Mouse (Mus musculus) neural tube, embryonic 13.5 days (tissue): Measurements from ENCODE around the gene Cygb. TPM values are rescaled to one million over a fixed set of nuclear protein-coding genes. Genes with fewer than 3 reads are reported as not detected.
A peak's percentile ranks its signal among the peaks of the same experiment; 100 is the strongest.
"Not testable (repeated sequence)": the region's sequence is repeated elsewhere in the genome, so short reads cannot be mapped to it uniquely, and the experiment has no call there.

ENCODE experiments used
- ATAC-seq: fragments of 200-750 bp; cut with Nextera tagmentation; 2 replicates; pipeline ENCODE4 v1.8.0; 2017; ENCODE audit warnings: low read depth, mild to moderate bottlenecking, moderate TSS enrichment, moderate library complexity
- H3K27ac ChIP-seq: fragments of 300-500 bp; sonication (generic); replicated peaks from 2 replicates; pipeline ENCODE4 v1.5.1; 2015; ENCODE audit warnings: moderate library complexity, mild to moderate bottlenecking, inconsistent platforms
- H3K27me3 ChIP-seq: fragments of 300-500 bp; sonication (generic); 2 replicates; pipeline ENCODE4 v1.6.1; 2015; ENCODE audit warnings: mild to moderate bottlenecking, inconsistent platforms
- H3K36me3 ChIP-seq: fragments of 300-500 bp; sonication (generic); 2 replicates; pipeline ENCODE4 v1.6.1; 2015; ENCODE audit warnings: mild to moderate bottlenecking, inconsistent platforms
- H3K4me1 ChIP-seq: fragments of 300-500 bp; sonication (generic); replicated peaks from 2 replicates; pipeline ENCODE4 v1.6.1; 2015; ENCODE audit warnings: inconsistent platforms
- H3K4me2 ChIP-seq: fragments of 300-500 bp; sonication (generic); 2 replicates; pipeline ENCODE4 v1.6.1; 2015; ENCODE audit warnings: inconsistent platforms, mild to moderate bottlenecking, moderate library complexity
- H3K4me3 ChIP-seq: fragments of 300-500 bp; sonication (generic); 2 replicates; pipeline ENCODE4 v1.5.1; 2015; ENCODE audit warnings: mild to moderate bottlenecking, inconsistent platforms
- H3K9ac ChIP-seq: fragments of 300-500 bp; sonication (generic); 2 replicates; pipeline ENCODE4 v1.6.1; 2015; ENCODE audit warnings: moderate library complexity, mild to moderate bottlenecking, inconsistent platforms
- H3K9me3 ChIP-seq: fragments of 300-500 bp; sonication (generic); 2 replicates; pipeline ENCODE4 v1.6.1; 2016; ENCODE audit warnings: inconsistent platforms
- WGBS: fragments of 180-500 bp; shearing (Covaris S2); methylation state at CpG from one replicate; pipeline ENCODE4 v1.1.7; 2015; 5-methylcytosine and 5-hydroxymethylcytosine counted together
- polyA plus RNA-seq: library from polyadenylated mRNA; unstranded; fragments of >200 nt; fragmentation: Nextera tagmentation; extraction: Ambion mirVana; gene quantifications from 2 replicates; pipeline ENCODE4 v1.2.1, GENCODE M21; 2015

Cygb gene
- polyA plus RNA-seq, 1 experiment from 2014 or later = 17.2 TPM

DNA sequence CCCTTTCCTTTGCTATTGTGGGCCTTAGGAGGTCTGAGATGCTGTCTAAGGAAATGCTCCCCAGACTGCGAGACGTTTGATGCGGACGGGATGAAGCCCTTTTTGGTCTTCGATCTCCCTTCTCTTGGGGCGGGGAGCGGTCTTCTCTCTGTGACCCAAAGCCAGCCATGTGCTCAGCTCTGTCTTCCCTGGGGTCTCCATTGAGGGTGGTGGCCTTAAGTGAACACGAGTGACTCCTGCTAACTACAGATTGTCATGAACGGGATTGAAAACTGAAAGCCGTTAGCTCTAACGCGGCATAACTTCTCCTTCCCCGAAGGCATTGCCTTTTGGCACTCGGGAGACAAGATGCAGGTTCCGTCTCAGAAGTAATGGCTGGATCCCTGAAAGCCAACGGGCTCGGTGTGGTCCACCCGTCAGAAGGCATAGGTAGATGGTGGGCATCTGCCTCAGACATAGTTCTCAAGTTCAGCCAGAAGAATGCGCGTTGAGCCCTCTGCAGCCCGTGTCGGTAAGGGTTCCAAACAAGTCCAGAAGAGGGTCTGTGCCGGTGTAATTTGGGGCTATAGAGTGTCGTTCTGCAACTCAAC is 17.8 kb upstream of the Cygb start:
- Histone ChIP-seq H3K4me3 (peak overlapping the region; percentile 91), H3K9ac (peak overlapping the region; percentile 93), H3K27me3 (no peaks in the 10 kb centered on the region), H3K27ac (peak overlapping the region; percentile 62), H3K4me2 (peak overlapping the region; percentile 90), H3K4me1 (peaks cover 60% of the 10 kb centered on the region), H3K36me3 (peaks cover 40% of the 10 kb centered on the region), H3K9me3 (no peaks in the 10 kb centered on the region)
- ATAC-seq = peak; percentile 26
- under 1% methylated on average over 24 of the region's 24 CpGs for WGBS

DNA sequence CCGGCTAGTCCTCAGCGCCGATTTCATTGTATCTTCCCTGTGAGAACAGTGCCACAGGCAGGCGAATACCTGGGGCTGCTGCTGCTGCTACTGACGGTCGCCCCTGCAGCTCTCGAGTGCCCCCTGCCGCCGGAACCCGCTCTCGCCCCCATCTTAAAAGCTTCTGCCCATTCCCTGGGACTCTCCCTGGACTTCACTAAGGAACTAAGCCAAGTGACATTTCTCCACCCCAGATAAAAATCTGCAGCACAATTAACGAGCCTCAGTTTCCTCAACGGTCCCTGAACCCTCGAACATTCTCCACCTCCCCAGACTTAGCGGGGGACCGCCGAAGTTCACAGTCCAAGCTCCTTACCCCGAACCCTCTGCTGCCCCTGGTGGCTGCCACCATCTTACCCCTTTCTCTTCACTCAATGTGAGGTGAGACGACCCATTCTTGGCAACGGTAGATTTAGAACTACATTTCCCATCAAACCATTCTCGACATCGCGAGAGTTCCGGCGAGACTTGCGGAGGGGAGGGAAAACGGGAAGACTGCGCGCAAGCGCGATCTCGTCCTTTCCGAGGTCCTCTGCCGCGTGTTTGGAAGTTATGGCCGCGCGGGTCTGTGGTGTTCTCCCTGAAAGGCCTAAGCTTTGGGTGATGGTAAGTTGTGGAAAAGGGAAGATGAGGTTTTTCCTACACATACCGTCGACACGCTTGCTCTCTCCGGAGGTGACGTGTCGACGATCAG is 17.2 kb upstream of the Cygb start:
- ATAC-seq = peak; percentile 91
- peak overlapping the region; percentile 90 for H3K4me2 ChIP-seq
- H3K9ac ChIP-seq = peak overlapping the region; percentile 93
- H3K4me3 ChIP-seq = peak overlapping the region; percentile 91
- peak overlapping the region; percentile 62 for H3K27ac ChIP-seq
- H3K4me1 ChIP-seq = peaks cover 60% of the 10 kb centered on the region
- 2% methylated on average over 45 of the region's 45 CpGs for WGBS
- no peaks in the 10 kb centered on the region for H3K9me3 ChIP-seq
- peaks cover 34% of the 10 kb centered on the region for H3K36me3 ChIP-seq
- no peaks in the 10 kb centered on the region for H3K27me3 ChIP-seq

DNA sequence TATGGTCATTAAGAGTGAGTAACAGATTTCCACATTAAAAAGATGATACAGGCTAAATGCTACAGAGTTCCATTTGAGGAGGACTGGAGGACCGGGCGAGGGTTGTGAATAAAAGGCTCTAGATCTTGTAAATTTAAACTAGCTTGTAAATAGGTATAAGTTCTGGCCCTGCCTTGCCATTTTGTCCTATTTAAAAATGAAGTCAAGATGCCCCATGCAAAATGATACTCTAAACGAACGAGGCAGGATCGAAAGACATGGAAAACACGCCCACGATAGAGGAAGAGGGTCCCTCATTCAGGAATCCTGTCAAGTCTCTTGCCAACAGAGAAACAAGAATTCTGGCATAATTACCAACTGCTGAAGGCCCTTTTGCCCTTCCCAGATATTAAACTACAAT is 16.3 kb upstream of the Cygb start:
- Histone ChIP-seq H3K9me3 (no peaks in the 10 kb centered on the region), H3K27ac (peak overlapping the region; percentile 38), H3K36me3 (peaks cover 25% of the 10 kb centered on the region), H3K27me3 (no peaks in the 10 kb centered on the region), H3K4me1 (peaks cover 60% of the 10 kb centered on the region), H3K4me3 (peak overlapping the region; percentile 91), H3K9ac (no peak overlapping the region), H3K4me2 (peak overlapping the region; percentile 90)
- 84% methylated on average over 7 of the region's 7 CpGs for WGBS
- ATAC-seq = no peak

DNA sequence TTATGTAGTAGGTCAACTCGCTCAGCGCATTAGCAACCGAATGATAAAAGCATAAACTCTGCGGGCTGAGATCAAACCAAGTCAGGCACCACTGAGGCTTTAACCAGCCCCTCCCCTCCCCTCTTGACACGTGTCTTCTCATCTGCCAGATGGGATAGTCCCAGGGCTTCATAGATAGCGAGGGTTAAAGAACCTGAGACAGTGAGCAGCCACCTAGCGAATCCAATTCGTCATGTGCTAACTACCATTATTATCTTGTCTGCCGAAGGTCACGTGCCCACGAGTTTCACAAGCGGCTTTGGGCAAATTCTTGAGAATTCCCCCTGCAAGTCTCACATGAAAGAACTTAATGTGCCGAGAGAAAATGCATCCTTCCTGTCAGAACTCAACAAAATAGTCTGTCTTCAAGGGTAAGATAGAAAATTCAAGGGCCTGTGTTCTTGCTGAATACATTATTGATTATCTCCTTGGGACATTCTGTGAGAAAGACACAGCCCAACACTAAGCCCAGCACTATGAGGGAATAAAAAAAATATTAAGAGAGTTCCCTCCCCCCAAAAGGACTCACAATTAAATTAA is 15.8 kb upstream of the Cygb start:
- ATAC-seq = no peak
- Histone ChIP-seq H3K27me3 (no peaks in the 10 kb centered on the region), H3K36me3 (peaks cover 20% of the 10 kb centered on the region), H3K4me2 (peak overlapping the region; percentile 90), H3K4me1 (peaks cover 59% of the 10 kb centered on the region), H3K9ac (no peak overlapping the region), H3K4me3 (no peak overlapping the region), H3K27ac (peak overlapping the region; percentile 38), H3K9me3 (no peaks in the 10 kb centered on the region)
- 40% methylated on average over 13 of the region's 13 CpGs for WGBS

DNA sequence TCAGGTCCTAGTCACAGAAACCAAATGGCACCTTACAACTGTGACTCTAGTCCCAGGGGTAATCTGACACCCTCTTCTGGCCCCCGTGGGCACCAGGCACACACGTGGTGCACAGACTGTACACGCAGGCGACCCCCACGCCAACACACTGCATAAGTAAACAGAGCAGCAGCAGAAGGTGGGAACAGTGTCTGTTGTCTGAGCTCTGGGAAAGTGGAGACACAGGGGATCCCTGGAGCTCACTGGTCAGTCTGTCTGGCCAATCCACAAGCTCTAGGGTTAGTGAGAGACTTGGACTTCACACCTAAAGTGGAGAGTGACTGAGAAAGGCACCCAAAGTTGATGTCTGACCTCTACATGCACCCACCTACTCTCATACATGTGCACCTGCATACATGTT is 15.2 kb upstream of the Cygb start:
- H3K27me3 ChIP-seq = no peaks in the 10 kb centered on the region
- no peak for ATAC-seq
- no peaks in the 10 kb centered on the region for H3K9me3 ChIP-seq
- H3K4me3 ChIP-seq = no peak overlapping the region
- WGBS = 44% methylated on average over 5 of the region's 5 CpGs
- peaks cover 57% of the 10 kb centered on the region for H3K4me1 ChIP-seq
- H3K4me2 ChIP-seq = no peak overlapping the region
- H3K9ac ChIP-seq = no peak overlapping the region
- peaks cover 14% of the 10 kb centered on the region for H3K36me3 ChIP-seq
- H3K27ac ChIP-seq = no peak overlapping the region; the same call in 1 of the 2 replicates

DNA sequence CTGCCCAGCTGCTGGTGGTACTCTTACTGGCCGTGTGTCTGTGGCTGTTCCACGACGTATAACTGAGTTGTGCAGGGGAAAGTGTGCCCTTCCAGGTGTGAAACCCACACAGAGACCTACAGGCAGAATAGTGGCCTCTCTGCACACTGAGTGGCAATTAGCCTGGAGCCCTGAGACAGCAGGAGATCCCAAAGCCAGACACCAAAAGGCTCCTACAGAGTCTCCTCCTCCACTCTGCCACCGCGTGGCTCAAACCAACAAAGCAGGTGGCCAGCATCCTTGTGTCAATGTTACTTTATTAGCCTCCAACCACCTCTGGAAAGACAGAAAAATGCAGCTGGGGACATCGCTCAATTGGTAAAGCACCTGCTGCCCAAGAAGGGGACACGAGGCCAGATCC is 14.7 kb upstream of the Cygb start:
- H3K27me3 ChIP-seq = no peaks in the 10 kb centered on the region
- ATAC-seq = no peak
- no peaks in the 10 kb centered on the region for H3K9me3 ChIP-seq
- peaks cover 57% of the 10 kb centered on the region for H3K4me1 ChIP-seq
- H3K4me3 ChIP-seq = no peak overlapping the region
- H3K4me2 ChIP-seq = no peak overlapping the region
- H3K27ac ChIP-seq = no peak overlapping the region; the same call in 1 of the 2 replicates
- H3K36me3 ChIP-seq = peaks cover 9% of the 10 kb centered on the region
- H3K9ac ChIP-seq = peak overlapping the region; percentile 41; the same call in 1 of the 2 replicates
- 37% methylated on average over 7 of the region's 7 CpGs for WGBS

DNA sequence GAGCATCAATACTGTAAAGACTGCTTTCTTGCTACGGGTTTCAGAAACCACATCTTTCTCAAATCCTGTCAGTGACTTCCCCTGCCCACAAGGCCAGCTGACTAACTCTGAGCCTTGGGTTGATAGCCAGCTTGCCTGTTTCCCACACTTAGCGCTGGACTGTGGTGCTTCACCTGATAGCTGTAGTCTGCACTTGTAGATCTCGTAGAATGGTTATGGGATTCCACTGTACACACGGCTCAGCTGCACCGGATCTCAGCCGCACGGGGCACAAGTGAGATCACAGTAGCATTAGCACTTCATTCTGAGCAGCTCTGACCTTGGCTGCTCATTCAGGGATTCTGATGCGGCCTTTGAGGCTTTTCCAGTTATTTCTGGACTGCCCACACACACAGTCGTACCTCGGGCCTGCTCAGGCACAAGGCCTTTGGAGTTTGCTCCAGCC is 14.3 kb upstream of the Cygb start:
- WGBS = 85% methylated on average over 10 of the region's 10 CpGs
- no peak overlapping the region for H3K27ac ChIP-seq
- peaks cover 5% of the 10 kb centered on the region; the same call in 1 of the 2 replicates for H3K36me3 ChIP-seq
- H3K9ac ChIP-seq = peak overlapping the region; percentile 41; the same call in 1 of the 2 replicates
- H3K4me3 ChIP-seq = no peak overlapping the region
- H3K9me3 ChIP-seq = no peaks in the 10 kb centered on the region
- no peak overlapping the region for H3K4me2 ChIP-seq
- H3K27me3 ChIP-seq = no peaks in the 10 kb centered on the region
- peaks cover 57% of the 10 kb centered on the region for H3K4me1 ChIP-seq
- ATAC-seq = no peak

DNA sequence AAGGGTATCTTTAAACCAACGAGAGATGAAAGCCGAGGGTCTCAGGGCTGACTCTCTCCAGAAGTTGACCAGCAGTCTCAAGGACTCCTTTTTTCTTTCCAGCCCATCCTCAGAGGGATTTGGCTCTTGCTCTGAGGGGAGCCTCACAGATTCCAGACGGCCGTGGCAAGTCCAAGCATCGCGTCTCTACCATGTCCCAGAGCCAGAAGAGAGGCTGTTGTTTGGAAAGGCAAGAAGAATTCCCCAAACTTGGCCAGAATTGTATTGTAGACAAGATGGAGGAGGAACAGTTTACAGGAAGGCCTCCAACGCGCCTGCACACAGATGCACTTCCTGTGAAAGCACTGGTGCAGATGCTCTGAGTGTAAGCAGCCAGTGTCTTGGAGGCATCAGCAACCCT is 13.8 kb upstream of the Cygb start:
- H3K27ac ChIP-seq = no peak overlapping the region
- H3K36me3 ChIP-seq = 0 out of 2 replicates have a peak, but pooled peaks cover under 1% of the 10 kb centered on the region
- H3K9me3 ChIP-seq = no peaks in the 10 kb centered on the region
- ATAC-seq = no peak
- H3K4me2 ChIP-seq = no peak overlapping the region
- H3K9ac ChIP-seq = no peak overlapping the region
- no peak overlapping the region for H3K4me3 ChIP-seq
- 90% methylated on average over 8 of the region's 8 CpGs for WGBS
- no peaks in the 10 kb centered on the region for H3K27me3 ChIP-seq
- H3K4me1 ChIP-seq = peaks cover 57% of the 10 kb centered on the region

DNA sequence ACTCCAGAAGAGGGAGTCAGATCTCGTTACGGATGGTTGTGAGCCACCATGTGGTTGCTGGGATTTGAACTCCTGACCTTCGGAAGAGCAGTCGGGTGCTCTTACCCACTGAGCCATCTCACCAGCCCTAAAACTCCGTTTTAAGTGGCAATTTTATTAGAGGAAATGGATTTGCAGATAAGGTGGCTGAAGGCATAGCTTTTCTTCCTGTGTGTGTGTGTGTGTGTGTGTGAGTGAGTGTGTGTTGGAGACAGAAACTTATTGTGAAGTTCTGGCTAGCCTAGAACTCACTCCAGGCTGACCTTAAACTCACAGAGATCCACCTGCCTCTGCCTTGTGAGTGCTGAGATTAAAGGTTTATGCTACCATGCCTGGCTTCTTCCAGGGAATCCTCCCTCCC is 12.9 kb upstream of the Cygb start:
- H3K36me3 ChIP-seq, H3K9ac ChIP-seq, H3K4me2 ChIP-seq, H3K9me3 ChIP-seq, ATAC-seq, H3K4me3 ChIP-seq, H3K27ac ChIP-seq, H3K27me3 ChIP-seq: not testable (repeated sequence)
- WGBS = 83% methylated on average over 3 of the region's 5 CpGs
- peaks cover 58% of the 10 kb centered on the region for H3K4me1 ChIP-seq

DNA sequence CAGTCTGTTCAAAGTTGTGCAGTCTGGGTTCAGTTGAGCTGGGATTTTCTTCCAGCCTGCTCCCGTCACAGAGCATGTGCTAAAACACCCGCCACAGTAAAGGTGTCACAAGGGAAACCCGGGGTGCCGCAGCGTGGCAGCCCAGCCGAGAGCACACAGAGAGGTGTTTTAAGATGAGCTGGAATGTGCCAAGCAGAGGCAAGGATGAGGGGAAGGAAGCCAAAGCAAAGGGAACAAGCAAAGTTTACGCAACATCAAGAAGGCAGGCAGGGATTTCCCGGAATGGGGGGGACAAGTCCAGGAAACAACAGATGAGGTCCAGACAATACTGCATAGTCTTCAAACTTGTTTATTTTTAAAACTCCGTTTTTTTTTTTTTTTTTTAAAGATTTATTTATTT is 12.5 kb upstream of the Cygb start:
- no peak for ATAC-seq
- H3K9me3 ChIP-seq = no peaks in the 10 kb centered on the region
- H3K27me3 ChIP-seq = no peaks in the 10 kb centered on the region
- no peak overlapping the region for H3K4me3 ChIP-seq
- H3K4me1 ChIP-seq = peaks cover 63% of the 10 kb centered on the region
- no peak overlapping the region for H3K27ac ChIP-seq
- no peak overlapping the region for H3K4me2 ChIP-seq
- H3K9ac ChIP-seq = no peak overlapping the region
- WGBS = 77% methylated on average over 9 of the region's 9 CpGs
- H3K36me3 ChIP-seq = no peaks in the 10 kb centered on the region

DNA sequence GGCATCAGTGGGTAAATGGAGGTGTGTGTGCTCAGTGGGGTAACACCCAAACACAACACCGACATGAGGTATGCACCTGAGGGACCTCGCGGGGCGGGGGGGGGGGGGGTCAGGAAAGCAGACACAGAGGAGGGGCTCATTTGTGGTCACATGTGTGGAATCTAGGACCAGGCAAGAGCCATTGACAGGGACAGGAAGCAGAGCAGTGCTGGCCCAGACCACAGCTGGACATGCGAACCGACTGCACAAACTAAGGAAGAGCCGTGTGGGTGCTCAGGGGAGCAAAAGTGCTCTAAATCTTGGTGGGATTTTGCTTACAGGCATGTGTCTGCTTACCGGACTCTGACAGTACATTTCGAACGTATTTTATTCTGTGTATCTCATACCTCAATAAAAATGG is 11.2 kb upstream of the Cygb start:
- 73% methylated on average over 10 of the region's 10 CpGs for WGBS
- H3K9ac ChIP-seq = no peak overlapping the region
- no peak overlapping the region for H3K27ac ChIP-seq
- no peak overlapping the region for H3K4me2 ChIP-seq
- H3K4me1 ChIP-seq = peaks cover 65% of the 10 kb centered on the region
- no peak for ATAC-seq
- no peaks in the 10 kb centered on the region for H3K27me3 ChIP-seq
- no peaks in the 10 kb centered on the region for H3K9me3 ChIP-seq
- no peaks in the 10 kb centered on the region for H3K36me3 ChIP-seq
- no peak overlapping the region for H3K4me3 ChIP-seq

DNA sequence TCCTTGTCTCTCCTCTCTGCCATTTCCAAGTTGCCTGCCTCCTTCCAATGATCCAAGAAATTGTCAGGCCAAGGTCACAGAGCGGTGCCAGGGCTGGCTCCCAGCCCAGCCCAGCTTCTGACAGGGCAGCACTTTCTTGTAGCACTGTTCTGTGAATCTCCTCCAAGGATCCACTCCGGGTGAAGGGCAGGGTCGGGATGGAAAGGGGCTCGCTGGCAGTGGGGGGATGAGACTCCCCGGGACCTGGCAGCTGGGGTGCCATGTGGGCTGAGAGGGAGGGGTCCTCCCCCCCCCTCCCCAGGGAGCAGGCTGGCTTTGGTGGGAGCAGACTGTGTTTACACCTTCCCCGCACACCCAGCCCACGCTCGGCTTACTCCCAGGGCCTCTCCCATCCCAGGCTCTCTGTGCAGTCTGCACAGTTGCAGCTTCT is 7.8 kb upstream of the Cygb start:
- Histone ChIP-seq H3K27ac (peak overlapping the region; percentile 96), H3K9me3 (no peaks in the 10 kb centered on the region), H3K4me2 (peak overlapping the region; percentile 27), H3K4me1 (peaks cover 75% of the 10 kb centered on the region), H3K27me3 (no peaks in the 10 kb centered on the region), H3K4me3 (no peak overlapping the region), H3K36me3 (no peaks in the 10 kb centered on the region), H3K9ac (peak overlapping the region; percentile 61)
- ATAC-seq = peak; percentile 1; the same call in 1 of the 2 replicates
- WGBS = 40% methylated on average over 5 of the region's 8 CpGs
